Comparison of ENCODE assay signal across 8 mouse cellular contexts in genomic region chr9:40531027-40531621, GRCm38 (mm10). TPM values are rescaled to one million over a fixed set of nuclear protein-coding genes. Genes with fewer than 3 reads are reported as not detected.
DNase-seq lines count a peak whose midpoint lies in the region; ATAC-seq and TF ChIP-seq lines count a peak whose summit lies in the region.

TSS of gene Gramd1b (minus strand) at chr9:40531383.

- WGBS in hindbrain, embryonic 16.5 days: under 1% methylated on average over 33 of the region's 40 CpGs
- WGBS in limb, embryonic 11.5 days: under 1% methylated on average over 39 of the region's 40 CpGs
- WGBS in midbrain, postnatal 0 days: 2% methylated on average over 36 of the region's 40 CpGs

- H3K4me1 ChIP-seq in hindbrain, embryonic 16.5 days (ENCODE audit: control insufficient read depth, insufficient read depth, low read depth, low read length): peaks cover 10% of the 10 kb centered on the region
- no peaks in the 10 kb centered on the region for H3K4me1 ChIP-seq in limb, embryonic 11.5 days (ENCODE audit: control insufficient read depth, insufficient read depth, low read length)
- H3K4me1 ChIP-seq in midbrain, postnatal 0 days (ENCODE audit: insufficient read depth, low read length): no peaks in the 10 kb centered on the region

- peak within 1 kb of the TSS; percentile 92 for H3K4me2 ChIP-seq in hindbrain, embryonic 16.5 days (ENCODE audit: low read length)
- H3K4me2 ChIP-seq in limb, embryonic 11.5 days (ENCODE audit: low read depth, severe bottlenecking): peak within 1 kb of the TSS; percentile 69
- peak within 1 kb of the TSS; percentile 88 for H3K4me2 ChIP-seq in midbrain, postnatal 0 days (ENCODE audit: low read depth, low read length, poor library complexity, severe bottlenecking)

- peak; percentile 29 to 33 for DNase-seq in left cerebral cortex, adult 18-20 months (ENCODE audit: low spot score in 2 of 2)
- no peak for DNase-seq in left cerebral cortex, adult 11 months (ENCODE audit: low spot score)
- DNase-seq in cerebellum, adult 9-11 months: peak; percentile 74
- DNase-seq in frontal cortex, postnatal 14 days (ENCODE audit: low spot score in 2 of 2): peak; percentile 15 to 25
- peak; percentile 63 for DNase-seq in limb, embryonic 11.5 days (ENCODE audit: low spot score)
- peak; percentile 54 for DNase-seq in midbrain, postnatal 0 days (ENCODE audit: low spot score)
- DNase-seq in spleen, postnatal 10 days (ENCODE audit: low spot score in 2 of 2): no peak

- peak; percentile 83 for ATAC-seq in hindbrain, embryonic 16.5 days
- ATAC-seq in limb, embryonic 11.5 days (ENCODE audit: insufficient number of reproducible peaks, low FRiP score, low TSS enrichment, low read depth): peak; percentile 57; the same call in 1 of the 2 replicates
- peak; percentile 75 for ATAC-seq in midbrain, postnatal 0 days (ENCODE audit: low FRiP score)

- no peak within 1 kb of the TSS for H3K27ac ChIP-seq in hindbrain, embryonic 16.5 days (ENCODE audit: low read depth, low read length)
- no peak within 1 kb of the TSS for H3K27ac ChIP-seq in limb, embryonic 11.5 days (replicated peaks; ENCODE audit: low read depth, low read length)
- H3K27ac ChIP-seq in midbrain, postnatal 0 days (ENCODE audit: low read depth, low read length): 0 out of 2 replicates have a peak within 1 kb of the TSS, but pooled peaks have one; percentile 32

- peak within 1 kb of the TSS; percentile 63 for H3K4me3 ChIP-seq in hindbrain, embryonic 16.5 days (ENCODE audit: low read length)
- H3K4me3 ChIP-seq in limb, embryonic 11.5 days (ENCODE audit: low read depth, low read length): peak within 1 kb of the TSS; percentile 37
- peak within 1 kb of the TSS; percentile 62 for H3K4me3 ChIP-seq in midbrain, postnatal 0 days (ENCODE audit: low read depth, low read length)

- H3K36me3 ChIP-seq in hindbrain, embryonic 16.5 days (ENCODE audit: control insufficient read depth, insufficient read depth, low read length): no peaks in the 10 kb centered on the region
- H3K36me3 ChIP-seq in limb, embryonic 11.5 days (ENCODE audit: control insufficient read depth, insufficient read depth, low read length): no peaks in the 10 kb centered on the region
- no peaks in the 10 kb centered on the region for H3K36me3 ChIP-seq in midbrain, postnatal 0 days (ENCODE audit: insufficient read depth, low read length)

- H3K9ac ChIP-seq in hindbrain, embryonic 16.5 days (ENCODE audit: low read depth, low read length): peak within 1 kb of the TSS; percentile 73
- peak within 1 kb of the TSS; percentile 49; the same call in 1 of the 2 replicates for H3K9ac ChIP-seq in limb, embryonic 11.5 days (ENCODE audit: low read length)
- peak within 1 kb of the TSS; percentile 74 for H3K9ac ChIP-seq in midbrain, postnatal 0 days (replicated peaks; ENCODE audit: low read length, poor library complexity, severe bottlenecking)

- no peaks in the 10 kb centered on the region for H3K27me3 ChIP-seq in hindbrain, embryonic 16.5 days (replicated peaks; ENCODE audit: control insufficient read depth, insufficient read depth, low read length)
- peaks cover 10% of the 10 kb centered on the region for H3K27me3 ChIP-seq in limb, embryonic 11.5 days (ENCODE audit: control insufficient read depth, insufficient read depth, low read length)
- H3K27me3 ChIP-seq in midbrain, postnatal 0 days (ENCODE audit: insufficient read depth, low read length): no peaks in the 10 kb centered on the region

- TF ChIP-seq CTCF in midbrain, postnatal 0 days (IDR thresholded peaks at IDR 0.05): peak; percentile 37

- no peaks in the 10 kb centered on the region for H3K9me3 ChIP-seq in hindbrain, embryonic 16.5 days (ENCODE audit: control insufficient read depth, low read length)
- H3K9me3 ChIP-seq in limb, embryonic 11.5 days (ENCODE audit: control insufficient read depth, low read length): no peaks in the 10 kb centered on the region
- no peaks in the 10 kb centered on the region for H3K9me3 ChIP-seq in midbrain, postnatal 0 days (ENCODE audit: low read length)

RNA-seq across cellular contexts. Expression of gene Gramd1b, which starts in this region (rescaled TPM):
- 100 to 1,000 TPM; 154 to 171 TPM for total RNA-seq in left cerebral cortex, adult 18-20 months (2021)
- polyA plus RNA-seq in hindbrain, embryonic 16.5 days (2015; fragmentation: Nextera tagmentation; extraction: Ambion mirVana): 17.0 and 18.5 TPM in 2 replicates
- 2.8 and 3.5 TPM in 2 replicates for polyA plus RNA-seq in limb, embryonic 11.5 days (2014; fragmentation: Nextera tagmentation; extraction: Ambion mirVana)
- total RNA-seq in midbrain, postnatal 0 days (2014; rRNA removed): 48.3 and 51.8 TPM in 2 replicates
- polyA plus RNA-seq in midbrain, postnatal 0 days (2015; fragmentation: Nextera tagmentation; extraction: Ambion mirVana): 13.2 and 19.1 TPM in 2 replicates

Comparison
In these comparisons a context has a peak if more than half of its experiments do, and no peak if none do; other contexts are left out.
1. DNase-seq: peak in left cerebral cortex, adult 18-20 months (2 of 2), cerebellum, adult 9-11 months (single experiment), frontal cortex, postnatal 14 days (2 of 2), limb, embryonic 11.5 days (single experiment) and midbrain, postnatal 0 days (single experiment); none in left cerebral cortex, adult 11 months (single experiment) and spleen, postnatal 10 days (0 of 2).
2. Peak in every context shown above with its lines, with median percentiles within 50 percentile points of each other: ATAC-seq, H3K4me2 ChIP-seq, H3K4me3 ChIP-seq and H3K9ac ChIP-seq.